Mouse (Mus musculus) heart, adult 2 months (tissue): ENCODE measurements at regions not wholly inside any gene's neighbourhood (a gene's known extent, or its start where the extent isn't known, plus 50 kb on each side); places are given as distances from the start of the nearest gene placed in this dataset.
A peak's percentile ranks its signal among the peaks of the same experiment; 100 is the strongest.

ENCODE experiments used
- DNase-seq, 2 experiments: peaks; one replicate each; pipeline ENCODE4 v3.0.0; 2021
- H3K27ac ChIP-seq: fragments of 200-600 bp; 2 replicates; pipeline ENCODE4 v1.8.1; 2022
- H3K27me3 ChIP-seq: fragments of 200-500 bp; 2 replicates; pipeline ENCODE4 v1.6.1; 2012; ENCODE audit warnings: mild to moderate bottlenecking, low read length, inconsistent platforms, mixed read lengths; ENCODE audit not compliant: control insufficient read depth, insufficient read depth
- H3K36me3 ChIP-seq: fragments of 200-500 bp; 2 replicates; pipeline ENCODE4 v1.6.1; 2012; ENCODE audit warnings: low read length, inconsistent platforms; ENCODE audit not compliant: control insufficient read depth, insufficient read depth
- H3K4me1 ChIP-seq: fragments of 200-500 bp; 2 replicates; pipeline ENCODE4 v1.6.1; 2011; ENCODE audit warnings: low read length; ENCODE audit not compliant: control insufficient read depth, insufficient read depth
- H3K4me3 ChIP-seq: fragments of 200-600 bp; 2 replicates; pipeline ENCODE4 v1.8.1; 2022
- H3K79me2 ChIP-seq: fragments of 200-500 bp; replicated peaks from 2 replicates; pipeline ENCODE4 v1.6.1; 2012; ENCODE audit warnings: mild to moderate bottlenecking, inconsistent platforms, low read length, moderate library complexity, mixed read lengths; ENCODE audit not compliant: control insufficient read depth, insufficient read depth
- H3K9ac ChIP-seq: fragments of 200-500 bp; 2 replicates; pipeline ENCODE4 v1.6.1; 2012; ENCODE audit warnings: low read depth, mild to moderate bottlenecking, control low read depth, inconsistent platforms, low read length, mixed read lengths
- CTCF ChIP-seq: fragments of 200-600 bp; IDR thresholded peaks from 2 replicates; pipeline ENCODE4 v1.8.1; 2022; ENCODE audit warnings: antibody characterized with exemption, mild to moderate bottlenecking, moderate library complexity
- EP300 ChIP-seq: fragments of 200-500 bp; IDR thresholded peaks from 2 replicates; pipeline ENCODE4 v1.6.1; 2011; ENCODE audit warnings: low read depth, low read length, control low read depth; ENCODE audit not compliant: insufficient read depth
- POLR2A ChIP-seq: fragments of 200-500 bp; IDR thresholded peaks from 2 replicates; pipeline ENCODE4 v1.6.1; 2011; ENCODE audit warnings: mild to moderate bottlenecking, low read depth, low read length, control low read depth; ENCODE audit not compliant: insufficient read depth
- WGBS: fragments of 180-500 bp; shearing (Covaris S2); methylation state at CpG from one replicate; pipeline ENCODE4 v1.1.7; 2018; 5-methylcytosine and 5-hydroxymethylcytosine counted together
- intact Hi-C: fragments of 180-260 bp; cut with DNase I; formaldehyde crosslinking; loops from one replicate; pipeline ENCODE4 v1.15.1; 2025

DNA sequence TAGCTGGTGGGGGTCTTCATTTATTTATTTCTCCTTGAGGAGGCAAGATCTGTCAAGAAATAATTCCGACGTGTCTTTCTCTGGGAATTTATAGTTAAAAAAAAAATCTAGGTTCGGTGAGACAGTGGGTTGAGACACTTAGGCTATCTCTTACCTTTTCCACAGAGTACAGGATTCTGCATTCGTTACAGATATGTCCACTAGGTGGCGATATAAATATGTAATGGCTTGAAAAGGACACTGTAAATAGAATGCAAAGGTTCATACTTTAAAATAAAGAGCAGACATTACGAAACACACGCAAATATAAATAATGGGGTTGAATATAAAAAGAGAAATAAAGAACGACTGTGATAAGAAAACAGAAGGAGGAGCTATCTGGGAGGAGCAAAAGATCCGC is 517.5 kb downstream of the Cps1 start:
- no peak overlapping the region for H3K4me3 ChIP-seq
- no peak for TF ChIP-seq EP300
- TF ChIP-seq CTCF = peak; percentile 69
- no peaks in the 10 kb centered on the region for H3K27me3 ChIP-seq
- 17% methylated on average over 9 of the region's 9 CpGs for WGBS
- no peak for DNase-seq
- no peaks in the 10 kb centered on the region for H3K4me1 ChIP-seq
- no peak overlapping the region for H3K9ac ChIP-seq
- H3K36me3 ChIP-seq = no peaks in the 10 kb centered on the region
- H3K79me2 ChIP-seq = no peaks in the 10 kb centered on the region
- intact Hi-C loops = loop anchor here (2.0 to 5.0 kb wide), 2 partner anchors 1477 to 1498 kb away; no protein-coding TSS in a partner anchor
- no peak overlapping the region for H3K27ac ChIP-seq

DNA sequence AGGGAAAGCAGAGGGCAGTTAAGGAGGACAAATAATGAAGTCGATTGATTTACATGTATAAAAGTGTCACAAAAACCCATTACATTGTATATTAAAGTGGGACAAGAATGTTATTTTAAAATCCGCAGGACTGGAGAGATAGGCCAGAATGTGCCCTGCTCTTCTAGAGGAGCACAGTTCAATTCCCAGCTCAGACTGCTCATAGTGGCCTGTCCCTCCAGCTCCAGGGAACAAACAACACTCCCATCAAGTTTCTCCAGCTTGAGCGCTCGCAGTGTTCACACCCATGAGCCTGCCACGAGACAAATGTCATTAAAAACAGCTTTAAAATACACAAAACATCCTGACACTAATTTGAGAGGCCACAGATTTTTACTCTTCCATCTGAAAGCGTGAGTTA is 517.9 kb downstream of the Cps1 start:
- Histone ChIP-seq H3K79me2 (no peaks in the 10 kb centered on the region), H3K36me3 (no peaks in the 10 kb centered on the region), H3K27ac (no peak overlapping the region), H3K4me1 (no peaks in the 10 kb centered on the region), H3K4me3 (no peak overlapping the region), H3K9ac (no peak overlapping the region), H3K27me3 (no peaks in the 10 kb centered on the region)
- DNase-seq = no peak
- TF ChIP-seq CTCF (no peak), POLR2A (no peak), EP300 (no peak)
- WGBS = 60% methylated on average over 6 of the region's 6 CpGs
- intact Hi-C loops = loop anchor here (2.0 to 5.0 kb wide), 2 partner anchors 1477 to 1498 kb away; no protein-coding TSS in a partner anchor

DNA sequence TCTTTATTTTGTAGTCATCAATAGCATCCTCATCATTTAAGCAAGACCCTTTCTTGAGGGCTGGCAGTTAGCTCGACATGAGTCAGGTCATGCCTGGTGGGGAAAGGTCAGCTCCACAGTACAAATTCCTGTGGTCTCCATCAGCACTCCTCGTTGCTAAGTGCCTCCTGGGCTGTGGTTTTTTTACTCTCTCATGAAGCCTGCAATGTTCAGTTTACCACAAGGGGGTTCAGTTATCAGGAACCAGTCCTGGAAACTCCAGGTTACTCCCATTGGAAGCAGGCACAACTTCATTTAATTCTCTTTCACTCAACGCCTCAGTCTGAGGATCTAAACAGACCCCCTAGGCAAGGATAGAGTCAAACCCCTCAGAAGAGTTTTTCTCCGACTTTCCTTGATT is 520.8 kb downstream of the Cps1 start:
- WGBS = 42% methylated on average over 4 of the region's 4 CpGs
- Histone ChIP-seq H3K4me1 (no peaks in the 10 kb centered on the region), H3K4me3 (no peak overlapping the region), H3K79me2 (no peaks in the 10 kb centered on the region), H3K27ac (no peak overlapping the region), H3K27me3 (no peaks in the 10 kb centered on the region), H3K36me3 (no peaks in the 10 kb centered on the region), H3K9ac (no peak overlapping the region)
- intact Hi-C loops = loop anchor here (5.0 kb wide), 1 partner anchor 1474 kb away; no protein-coding TSS in a partner anchor
- TF ChIP-seq CTCF (no peak), POLR2A (no peak), EP300 (no peak)
- no peak for DNase-seq
